Mouse (Mus musculus) liver, adult 2 months (tissue): ENCODE measurements around the gene Cmip.

Experiments used
- CTCF ChIP-seq: fragments of 200-500 bp; IDR thresholded peaks from 2 replicates; pipeline ENCODE4 v1.5.1; 2011; ENCODE audit warnings: low read depth, low read length, control low read depth
- POLR2A ChIP-seq: fragments of 200-500 bp; IDR thresholded peaks from 2 replicates; pipeline ENCODE4 v1.6.1; 2011; ENCODE audit warnings: low read length, control low read depth; ENCODE audit not compliant: insufficient read depth; ENCODE audit errors: extremely low read depth

GRCm38 (mm10) chr8:117334748-117335393, 78.0 kb downstream of the Cmip start:
- TF ChIP-seq CTCF (no peak), POLR2A (no peak)
